Mouse (Mus musculus) bone marrow, adult 2 months (tissue): Measurements from ENCODE around the gene Olfr221. TPM values are rescaled to one million over a fixed set of nuclear protein-coding genes. Genes with fewer than 3 reads are reported as not detected.

Experiments
- H3K27ac ChIP-seq: fragments of 200-500 bp; 2 replicates; pipeline ENCODE4 v1.5.1; 2012; ENCODE audit warnings: low read depth, mild to moderate bottlenecking, control low read depth, inconsistent platforms, low read length; ENCODE audit not compliant: control insufficient read depth, poor library complexity, insufficient read depth
- H3K4me1 ChIP-seq: fragments of 200-500 bp; 2 replicates; pipeline ENCODE4 v1.6.1; 2011; ENCODE audit warnings: low read length; ENCODE audit not compliant: control insufficient read depth, insufficient read depth
- H3K4me3 ChIP-seq: fragments of 200-500 bp; replicated peaks from 2 replicates; pipeline ENCODE3; 2011; ENCODE audit warnings: mild to moderate bottlenecking, low read depth, low read length, control low read depth; ENCODE audit not compliant: control insufficient read depth
- CTCF ChIP-seq: fragments of 200-500 bp; IDR thresholded peaks from 2 replicates; pipeline ENCODE4 v1.5.1; 2011; ENCODE audit warnings: low read length, control low read depth; ENCODE audit not compliant: control insufficient read depth, insufficient read depth
- POLR2A ChIP-seq: fragments of 200-500 bp; IDR thresholded peaks from 2 replicates; pipeline ENCODE4 v1.6.1; 2011; ENCODE audit warnings: low read depth, mild to moderate bottlenecking, control low read depth, low read length, borderline replicate concordance; ENCODE audit not compliant: control insufficient read depth
- WGBS: fragments of 180-500 bp; shearing (Covaris S2); methylation state at CpG from one replicate; pipeline ENCODE4 v1.1.7; 2018; 5-methylcytosine and 5-hydroxymethylcytosine counted together
- polyA plus RNA-seq: library from polyadenylated mRNA; stranded (reverse); fragments of >200 nt; gene quantifications from 2 replicates; pipeline ENCODE4 v1.2.4, GENCODE M21; 2011; ENCODE audit warnings: low replicate concordance; ENCODE audit not compliant: missing spikeins, insufficient read depth, insufficient read length

Gene Olfr221
- polyA plus RNA-seq, 1 experiment, result not detected

- H3K27ac ChIP-seq, result no peak overlapping the region
- WGBS, result 93% methylated on average over 13 of the region's 13 CpGs
- H3K4me3 ChIP-seq, result no peak overlapping the region
- peaks cover 1% of the 10 kb centered on the region; the same call in 1 of the 2 replicates for H3K4me1 ChIP-seq
- TF ChIP-seq CTCF (no peak), POLR2A (no peak)
Observed at GRCm38 (mm10) chr14:52016625-52017405, 25.4 kb downstream of the Olfr221 start.

GRCm38 (mm10) chr14:52015445-52016100 is 26.7 kb downstream of the Olfr221 start, which contains the start of gene Tmem253:
Gene Tmem253 (plus strand): TSS chr14:52015658.
- no peaks in the 10 kb centered on the region; the same call in 1 of the 2 replicates for H3K4me1 ChIP-seq

GRCm38 (mm10) chr14:52014761-52015311 is 27.4 kb downstream of the Olfr221 start:
- H3K27ac ChIP-seq, result no peak overlapping the region
- peak; percentile 49; the same call in 1 of the 2 replicates for TF ChIP-seq POLR2A
- no peak for TF ChIP-seq CTCF
- peak overlapping the region; percentile 78 for H3K4me3 ChIP-seq
- WGBS, result 1% methylated on average over 28 of the region's 28 CpGs
- no peaks in the 10 kb centered on the region; the same call in 1 of the 2 replicates for H3K4me1 ChIP-seq

More at GRCm38 (mm10) chr14:52015445-52016100, 26.7 kb downstream of the Olfr221 start, which contains the start of gene Tmem253:
- WGBS, result 17% methylated on average over 6 of the region's 6 CpGs
- TF ChIP-seq POLR2A, result no peak
- no peak for TF ChIP-seq CTCF
- Histone ChIP-seq H3K4me3 (peak within 1 kb of the TSS; percentile 78), H3K27ac (no peak within 1 kb of the TSS)

GRCm38 (mm10) chr14:52014271-52014760 is 27.9 kb downstream of the Olfr221 start:
- H3K4me1 ChIP-seq, result no peaks in the 10 kb centered on the region; the same call in 1 of the 2 replicates
- no peak overlapping the region for H3K4me3 ChIP-seq
- 2% methylated on average over 22 of the region's 80 CpGs for WGBS
- TF ChIP-seq POLR2A (no peak), CTCF (no peak)
- H3K27ac ChIP-seq, result no peak overlapping the region

- WGBS, result 9% methylated on average over 21 of the region's 24 CpGs
- Histone ChIP-seq H3K4me1 (no peaks in the 10 kb centered on the region; the same call in 1 of the 2 replicates), H3K27ac (no peak overlapping the region), H3K4me3 (peak overlapping the region; percentile 26)
- no peak for TF ChIP-seq CTCF
- TF ChIP-seq POLR2A, result no peak
Observed at GRCm38 (mm10) chr14:52013771-52014219, 28.5 kb downstream of the Olfr221 start.

- Histone ChIP-seq H3K4me1 (no peaks in the 10 kb centered on the region; the same call in 1 of the 2 replicates), H3K4me3 (no peak overlapping the region), H3K27ac (no peak overlapping the region)
- WGBS, result 80% methylated on average over 8 of the region's 8 CpGs
- TF ChIP-seq CTCF, result no peak
- TF ChIP-seq POLR2A, result no peak
Observed at GRCm38 (mm10) chr14:52013021-52013610, 29.1 kb downstream of the Olfr221 start.

- no peak overlapping the region for H3K27ac ChIP-seq
- no peak overlapping the region for H3K4me3 ChIP-seq
- no peaks in the 10 kb centered on the region; the same call in 1 of the 2 replicates for H3K4me1 ChIP-seq
- TF ChIP-seq POLR2A (no peak), CTCF (no peak)
- 87% methylated on average over 5 of the region's 5 CpGs for WGBS
Observed at GRCm38 (mm10) chr14:52012553-52012952, 29.7 kb downstream of the Olfr221 start.
